Mouse (Mus musculus): Measurements from ENCODE around the gene Csf3. TPM values are rescaled to one million over a fixed set of nuclear protein-coding genes. Genes with fewer than 3 reads are reported as not detected.
"Not testable (repeated sequence)": the region's sequence is repeated elsewhere in the genome, so short reads cannot be mapped to it uniquely, and the experiment has no call there.

Gene Csf3
- polyA plus RNA-seq, 1 experiment = 2.8 TPM

GRCm38 (mm10) chr11:98729119-98729588 is 28.1 kb downstream of the Csf3 start, which contains the start of gene Med24:
Gene Med24, minus strand, starts transcription at chr11:98729435.
- no peak for DNase-seq (ENCODE audit: low read depth)

DNA sequence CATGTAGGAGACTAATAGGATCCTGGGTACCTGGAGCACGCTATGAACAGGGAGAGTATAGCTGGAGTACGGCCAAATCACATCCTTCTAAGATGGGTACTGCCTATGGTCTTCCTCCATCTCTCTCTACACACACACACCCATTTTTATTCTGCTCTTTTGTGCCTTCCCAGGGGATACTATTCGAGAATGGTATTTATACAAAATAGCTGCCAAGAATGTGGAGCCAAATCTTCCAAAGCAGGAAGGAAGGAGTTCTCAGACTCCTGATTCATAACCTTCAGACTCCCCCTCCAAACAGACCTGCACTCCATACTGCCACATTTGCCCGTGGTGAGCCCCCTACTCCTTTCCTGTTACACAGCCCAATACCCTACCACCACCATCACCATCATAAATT is 29.7 kb downstream of the Csf3 start:
- DNase-seq (ENCODE audit: low read depth) = no peak

GRCm38 (mm10) chr11:98731134-98731533 is 30.1 kb downstream of the Csf3 start:
- no peak for DNase-seq (ENCODE audit: low read depth)

DNA sequence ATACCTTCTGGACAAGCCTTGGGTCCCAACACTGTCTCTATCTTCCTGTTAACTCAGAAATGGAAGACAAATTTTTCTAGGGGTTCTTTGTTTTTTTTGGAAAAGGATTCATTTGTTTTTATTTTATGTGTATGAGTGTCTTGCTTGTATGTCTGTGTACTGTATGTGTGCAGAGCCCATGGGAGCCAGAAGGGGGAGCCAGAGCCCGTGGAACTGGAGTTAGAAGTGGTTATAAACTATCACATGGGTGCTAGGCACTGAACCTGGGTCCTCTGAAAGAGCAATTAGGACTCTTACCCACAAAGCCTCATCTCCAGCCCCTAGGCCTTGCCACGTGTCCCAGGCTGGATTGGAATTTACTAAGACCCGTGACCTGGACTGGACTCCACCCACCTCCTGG is 33.0 kb downstream of the Csf3 start:
- DNase-seq (ENCODE audit: low read depth) = no peak

GRCm38 (mm10) chr11:98735111-98735510 is 34.0 kb downstream of the Csf3 start:
- no peak for DNase-seq (ENCODE audit: low read depth)

GRCm38 (mm10) chr11:98736176-98736575 is 35.1 kb downstream of the Csf3 start:
- no peak for DNase-seq (ENCODE audit: low read depth)

- not testable (repeated sequence) for DNase-seq (ENCODE audit: low read depth)
Observed at GRCm38 (mm10) chr11:98737220-98737619, 36.2 kb downstream of the Csf3 start.

GRCm38 (mm10) chr11:98738428-98738911 is 37.4 kb downstream of the Csf3 start:
- no peak for DNase-seq (ENCODE audit: low read depth)

GRCm38 (mm10) chr11:98738925-98739324 is 37.9 kb downstream of the Csf3 start:
- no peak for DNase-seq (ENCODE audit: low read depth)

DNA sequence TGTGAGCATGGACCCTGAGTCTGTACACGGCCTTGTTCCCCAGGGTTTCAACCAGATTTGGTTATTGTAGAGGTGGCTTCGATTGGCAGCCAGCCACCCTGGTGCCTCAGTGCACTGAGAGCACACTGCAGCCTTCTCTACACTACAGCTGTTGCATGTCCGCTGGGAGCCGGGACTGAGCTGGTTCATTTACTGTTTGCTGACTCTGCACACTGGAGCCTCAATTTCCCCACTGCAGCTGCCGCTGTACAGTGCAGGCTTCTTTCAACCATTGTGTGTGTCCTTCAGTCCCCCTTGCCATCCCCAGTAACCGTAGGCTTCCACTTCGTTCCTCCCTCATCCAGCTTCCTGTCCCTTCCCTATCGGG is 38.9 kb downstream of the Csf3 start:
- DNase-seq (ENCODE audit: low read depth) = no peak

GRCm38 (mm10) chr11:98740393-98741050 is 39.5 kb downstream of the Csf3 start, which contains the start of gene Thra:
Gene Thra, plus strand, starts transcription at chr11:98740638.
- no peak for DNase-seq (ENCODE audit: low read depth)

DNA sequence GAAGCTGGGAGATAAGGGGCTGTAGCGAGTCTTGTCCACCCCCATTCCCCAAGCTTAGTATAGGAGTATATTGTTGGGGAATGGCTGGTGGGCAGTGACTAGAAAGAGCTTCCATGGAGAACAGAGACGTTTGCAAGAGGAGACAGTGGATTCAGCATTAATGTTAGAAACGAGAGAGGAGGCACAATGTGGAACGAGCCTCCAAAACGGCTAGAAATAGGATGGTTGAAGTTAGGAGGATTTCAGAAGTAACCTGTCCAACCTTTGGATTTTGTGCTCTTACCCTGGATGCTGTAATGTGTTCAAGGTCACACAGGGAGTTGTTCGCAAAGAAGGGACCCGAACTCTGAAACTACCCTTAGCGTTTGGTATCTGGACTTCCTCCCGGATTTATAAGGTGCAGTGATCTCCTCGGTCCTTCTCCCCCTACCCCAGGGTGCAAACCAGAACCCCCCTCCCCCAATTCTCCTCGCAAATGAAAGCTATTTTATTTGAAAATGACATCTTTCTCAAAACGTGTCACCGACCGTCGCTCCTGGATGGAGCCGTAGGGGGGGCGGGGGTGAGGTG is 40.1 kb downstream of the Csf3 start:
- DNase-seq (ENCODE audit: low read depth) = no peak

- no peak for DNase-seq (ENCODE audit: low read depth)
Observed at GRCm38 (mm10) chr11:98741622-98742396, 40.7 kb downstream of the Csf3 start.

GRCm38 (mm10) chr11:98742397-98743291 is 41.6 kb downstream of the Csf3 start:
- DNase-seq (ENCODE audit: low read depth) = no peak

- DNase-seq (ENCODE audit: low read depth) = no peak
Observed at GRCm38 (mm10) chr11:98743655-98744345, 42.7 kb downstream of the Csf3 start.

DNA sequence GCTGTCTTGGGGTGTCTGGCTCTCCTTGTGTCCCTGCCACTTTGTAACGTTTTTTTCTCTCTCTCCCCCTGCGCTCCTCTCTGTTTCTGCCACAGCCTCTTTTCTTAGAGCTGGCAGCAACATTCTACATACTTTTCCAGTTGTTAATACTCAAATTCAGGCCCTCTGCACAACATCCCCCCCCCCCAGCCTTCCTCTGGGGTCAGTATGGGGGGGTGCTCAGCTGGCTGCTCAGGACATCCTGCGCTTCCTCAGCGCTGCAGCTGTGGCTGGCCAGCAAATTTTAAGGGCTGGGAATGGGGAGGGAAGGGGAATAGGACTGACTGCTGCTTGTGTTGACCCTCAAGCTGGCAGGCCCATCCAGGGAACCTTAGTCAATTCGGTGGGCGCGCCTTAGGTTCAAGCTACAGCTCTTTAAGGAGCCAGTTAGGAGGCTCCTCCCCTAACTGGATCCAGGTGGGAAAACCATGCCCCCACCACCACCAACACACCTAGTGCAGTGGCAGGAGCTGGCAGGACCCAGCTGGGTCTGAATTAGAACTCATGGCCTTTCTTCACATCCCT is 43.5 kb downstream of the Csf3 start:
- no peak for DNase-seq (ENCODE audit: low read depth)

- no peak for DNase-seq (ENCODE audit: low read depth)
Observed at GRCm38 (mm10) chr11:98745932-98746853, 45.1 kb downstream of the Csf3 start.

DNA sequence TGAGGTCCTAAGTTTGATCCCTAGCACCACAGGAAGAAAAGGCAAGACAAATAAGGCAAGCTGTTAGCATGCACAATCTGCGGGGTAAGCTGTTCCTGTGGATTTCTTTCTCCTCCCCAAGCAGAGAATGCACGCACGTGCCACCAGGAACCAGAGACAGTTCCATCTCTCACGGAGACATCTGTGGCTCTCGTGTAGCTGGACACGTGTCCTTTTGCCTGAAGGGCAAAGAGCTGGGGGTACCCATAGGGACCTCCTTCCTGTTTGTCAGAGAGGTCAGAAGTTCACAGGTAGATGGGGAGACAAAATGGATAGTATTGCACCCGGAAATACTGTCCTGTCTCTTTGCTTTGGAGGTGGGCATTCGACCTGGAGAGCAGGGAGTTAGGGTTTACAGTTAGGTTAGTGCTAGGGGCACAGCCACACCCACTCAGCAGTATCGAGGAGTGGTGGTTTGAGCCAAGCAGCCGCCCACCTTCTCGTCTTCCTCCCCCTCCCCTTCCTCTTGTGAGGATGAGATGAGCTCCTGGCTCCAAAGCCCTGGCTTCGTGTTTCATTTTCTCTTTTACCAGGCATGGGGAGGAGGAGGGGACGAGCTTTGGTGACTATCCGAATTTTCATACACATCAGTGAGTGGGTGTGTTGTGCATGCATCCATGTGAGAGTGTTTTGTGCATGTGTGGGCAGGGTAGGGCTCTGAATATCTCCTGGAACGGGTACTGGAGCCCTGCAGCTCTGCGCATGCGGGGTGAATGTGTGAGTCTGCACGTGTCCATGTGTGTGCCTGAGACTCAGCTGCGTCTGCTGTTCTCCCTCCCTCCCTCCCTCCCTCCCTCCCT is 46.0 kb downstream of the Csf3 start:
- no peak for DNase-seq (ENCODE audit: low read depth)
